Mouse (Mus musculus) spleen, adult 12 weeks (tissue): ENCODE data around the gene Mgll.

Experiments used
- DNase-seq: peaks from one replicate; pipeline ENCODE4 v3.0.0; 2022; ENCODE audit warnings: low spot score

The Mgll gene

GRCm38 (mm10) chr6:88717143-88718032 lies 6.8 kb upstream of the Mgll start:
- no peak for DNase-seq

- no peak for DNase-seq
These were observed 6.0 kb upstream of the Mgll start for GRCm38 (mm10) chr6:88718033-88718725.

- no peak for DNase-seq
These were observed 3.2 kb upstream of the Mgll start for GRCm38 (mm10) chr6:88721059-88721458.

- DNase-seq = no peak
These were observed 1.3 kb upstream of the Mgll start for GRCm38 (mm10) chr6:88722906-88723305.

GRCm38 (mm10) chr6:88723806-88724312 lies 353 bp upstream of the Mgll start:
- no peak for DNase-seq

GRCm38 (mm10) chr6:88725590-88725989 lies 1.4 kb downstream of the Mgll start:
- peak; percentile 36 for DNase-seq

- DNase-seq = no peak
These were observed 2.3 kb downstream of the Mgll start for GRCm38 (mm10) chr6:88726252-88727211.

- DNase-seq = no peak
These were observed 3.3 kb downstream of the Mgll start for GRCm38 (mm10) chr6:88727490-88727889.

- no peak for DNase-seq
These were observed 3.8 kb downstream of the Mgll start for GRCm38 (mm10) chr6:88728054-88728453.

- no peak for DNase-seq
These were observed 4.3 kb downstream of the Mgll start for GRCm38 (mm10) chr6:88728515-88728914.

GRCm38 (mm10) chr6:88731211-88731751 lies 7.1 kb downstream of the Mgll start:
- peak; percentile 80 for DNase-seq

- no peak for DNase-seq
These were observed 7.8 kb downstream of the Mgll start for GRCm38 (mm10) chr6:88731991-88732390.

GRCm38 (mm10) chr6:88732643-88733613 lies 8.7 kb downstream of the Mgll start:
- DNase-seq = no peak

GRCm38 (mm10) chr6:88736337-88736736 lies 12.1 kb downstream of the Mgll start:
- no peak for DNase-seq

- no peak for DNase-seq
These were observed 12.7 kb downstream of the Mgll start for GRCm38 (mm10) chr6:88736741-88737508.

- no peak for DNase-seq
These were observed 13.3 kb downstream of the Mgll start for GRCm38 (mm10) chr6:88737509-88737888.

GRCm38 (mm10) chr6:88741041-88741440 lies 16.8 kb downstream of the Mgll start:
- peak; percentile 48 for DNase-seq

GRCm38 (mm10) chr6:88741791-88742190 lies 17.6 kb downstream of the Mgll start:
- no peak for DNase-seq

- no peak for DNase-seq
These were observed 18.2 kb downstream of the Mgll start for GRCm38 (mm10) chr6:88742286-88743011.
